Mouse (Mus musculus): ENCODE results near the gene Zic5. TPM values are rescaled to one million over a fixed set of nuclear protein-coding genes. Genes with fewer than 3 reads are reported as not detected.

The Zic5 gene
- total and polyA plus RNA-seq, 2 experiments from 2014 or later, result 31.0 to 51.3 TPM

DNA sequence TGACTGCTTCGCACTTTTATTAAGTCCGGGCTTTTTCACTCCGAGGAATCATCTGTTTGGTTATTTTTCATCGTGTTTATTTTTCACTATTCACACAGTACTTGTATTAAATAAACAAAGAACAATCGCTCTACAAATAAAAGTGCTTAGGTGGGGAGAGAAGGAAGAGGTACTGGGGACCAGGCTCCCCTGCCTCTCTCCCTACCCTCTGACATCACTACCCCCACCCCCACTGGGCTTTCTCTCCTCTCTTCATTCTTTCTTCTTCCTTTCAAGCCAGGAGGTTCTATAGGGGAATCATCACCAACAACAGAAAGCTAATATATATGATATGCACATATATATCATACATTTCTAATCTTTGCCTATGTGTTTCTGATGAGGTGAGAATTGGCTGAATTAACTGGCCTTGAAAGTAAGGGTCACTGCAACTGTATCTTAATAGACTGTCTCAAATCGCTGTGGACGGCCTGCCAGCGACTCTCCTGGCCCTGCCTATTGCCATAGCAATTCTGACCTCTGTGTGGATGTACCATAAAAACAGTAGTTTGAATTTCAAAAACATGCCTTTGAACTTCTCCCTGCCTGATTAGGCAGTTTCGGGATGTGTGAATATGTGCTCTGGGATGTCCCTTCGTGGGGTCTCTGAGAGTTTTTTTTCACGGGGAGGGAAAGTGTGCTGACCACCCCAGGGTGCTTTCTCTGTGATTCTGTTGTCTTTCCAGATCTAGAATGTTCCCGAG lies 11.3 kb downstream of the Zic5 start:
- Histone ChIP-seq H3K9me3 (ENCODE audit: low read length) (no peaks in the 10 kb centered on the region), H3K4me2 (ENCODE audit: low read depth, low read length) (peak overlapping the region; percentile 43), H3K4me1 (ENCODE audit: insufficient read depth, low read length) (peaks cover 25% of the 10 kb centered on the region; the same call in 1 of the 2 replicates), H3K27me3 (ENCODE audit: insufficient read depth, low read length) (peaks cover 15% of the 10 kb centered on the region; the same call in 1 of the 2 replicates), H3K4me3 (ENCODE audit: low read length) (peak overlapping the region; percentile 7; the same call in 1 of the 2 replicates), H3K27ac (peak overlapping the region; percentile 83), H3K9ac (replicated peaks; ENCODE audit: low read length) (peak overlapping the region; percentile 28; the same call in 1 of the 2 replicates), H3K36me3 (ENCODE audit: insufficient read depth, low read length) (no peaks in the 10 kb centered on the region)
- no peak for ATAC-seq
- WGBS, result 9% methylated on average over 12 of the region's 12 CpGs
- TF ChIP-seq CTCF (IDR thresholded peaks at IDR 0.05; ENCODE audit: low read depth), result no peak
- peak; percentile 55 for DNase-seq (ENCODE audit: low spot score)

DNA sequence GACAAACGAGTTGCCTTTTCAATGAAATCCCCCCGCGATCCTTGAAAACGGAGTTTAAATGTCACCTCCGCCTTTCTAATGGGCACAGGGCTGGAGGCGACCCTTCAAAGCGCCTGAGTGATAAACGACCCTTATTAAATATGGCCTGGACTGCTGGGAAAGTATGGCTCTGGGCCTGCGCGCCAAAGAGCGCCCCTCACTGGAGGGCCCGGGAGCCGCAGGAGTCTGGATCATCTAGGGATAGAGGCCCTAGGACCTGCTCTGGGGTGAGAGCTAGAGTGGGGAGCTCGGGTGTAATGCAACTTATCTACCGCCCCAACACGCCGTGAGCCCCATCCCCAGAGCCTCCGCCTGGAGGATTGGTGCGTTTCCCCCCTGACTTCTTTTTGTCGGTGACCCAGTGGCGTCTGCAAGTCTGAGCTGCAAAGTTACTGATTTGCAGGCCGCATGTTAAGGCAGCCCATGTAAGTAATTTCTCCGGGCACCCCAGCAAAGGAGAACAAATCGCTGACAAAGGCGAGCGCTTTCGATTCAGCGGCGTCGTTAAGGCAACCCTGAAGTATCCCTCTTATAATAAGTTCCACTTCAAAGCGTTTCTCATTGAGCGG lies 12.0 kb downstream of the Zic5 start:
- Histone ChIP-seq H3K27ac (peak overlapping the region; percentile 83), H3K27me3 (ENCODE audit: insufficient read depth, low read length) (peaks cover 15% of the 10 kb centered on the region; the same call in 1 of the 2 replicates), H3K4me3 (ENCODE audit: low read length) (peak overlapping the region; percentile 7; the same call in 1 of the 2 replicates), H3K9me3 (ENCODE audit: low read length) (no peaks in the 10 kb centered on the region), H3K4me2 (ENCODE audit: low read depth, low read length) (peak overlapping the region; percentile 43), H3K9ac (replicated peaks; ENCODE audit: low read length) (peak overlapping the region; percentile 28), H3K36me3 (ENCODE audit: insufficient read depth, low read length) (no peaks in the 10 kb centered on the region), H3K4me1 (ENCODE audit: insufficient read depth, low read length) (peaks cover 25% of the 10 kb centered on the region; the same call in 1 of the 2 replicates)
- DNase-seq (ENCODE audit: low spot score), result peak; percentile 81
- ATAC-seq, result peak; percentile 74
- WGBS, result 2% methylated on average over 32 of the region's 32 CpGs
- peak; percentile 60 for TF ChIP-seq CTCF (IDR thresholded peaks at IDR 0.05; ENCODE audit: low read depth)

DNA sequence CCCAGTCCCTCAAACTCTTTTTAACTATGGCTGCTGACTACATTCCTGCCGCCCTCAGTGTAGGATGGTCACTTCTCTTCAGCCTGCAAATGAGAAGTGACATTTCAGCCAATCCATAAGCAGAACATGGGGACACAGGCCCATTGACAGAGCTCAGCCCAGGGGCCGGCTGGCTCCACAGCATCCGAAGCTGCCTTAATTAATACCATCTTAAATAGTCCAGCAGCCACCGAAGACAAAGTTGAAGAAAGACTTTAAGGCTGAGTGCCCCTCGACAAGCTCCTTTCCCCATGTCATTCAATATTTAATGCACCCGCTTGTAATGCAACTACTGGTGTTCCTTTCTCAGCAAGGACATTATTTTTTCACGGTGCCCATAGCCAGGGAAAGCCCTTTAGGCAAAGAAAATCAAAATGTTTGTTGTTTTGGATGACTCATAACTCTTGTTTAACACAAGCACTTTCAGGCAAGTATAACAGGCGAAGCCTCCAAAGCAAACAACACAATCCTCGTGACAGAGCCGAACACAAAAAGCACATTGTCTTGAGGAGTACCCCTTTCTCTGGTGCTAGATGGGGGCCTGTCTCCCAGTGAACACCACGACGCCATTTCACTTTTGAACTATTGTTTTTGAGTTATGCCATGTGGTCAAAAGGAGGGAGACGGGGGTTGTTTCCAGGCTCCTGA lies 12.6 kb downstream of the Zic5 start:
- H3K9ac ChIP-seq (replicated peaks; ENCODE audit: low read length), result peak overlapping the region; percentile 28; the same call in 1 of the 2 replicates
- no peak overlapping the region for H3K4me3 ChIP-seq (ENCODE audit: low read length)
- ATAC-seq (peak; percentile 49), DNase-seq (ENCODE audit: low spot score) (peak; percentile 63)
- 12% methylated on average over 13 of the region's 13 CpGs for WGBS
- H3K27me3 ChIP-seq (ENCODE audit: insufficient read depth, low read length), result peaks cover 15% of the 10 kb centered on the region; the same call in 1 of the 2 replicates
- no peaks in the 10 kb centered on the region for H3K36me3 ChIP-seq (ENCODE audit: insufficient read depth, low read length)
- no peaks in the 10 kb centered on the region for H3K9me3 ChIP-seq (ENCODE audit: low read length)
- peaks cover 25% of the 10 kb centered on the region; the same call in 1 of the 2 replicates for H3K4me1 ChIP-seq (ENCODE audit: insufficient read depth, low read length)
- H3K27ac ChIP-seq, result peak overlapping the region; percentile 83
- no peak for TF ChIP-seq CTCF (IDR thresholded peaks at IDR 0.05; ENCODE audit: low read depth)
- H3K4me2 ChIP-seq (ENCODE audit: low read depth, low read length), result peak overlapping the region; percentile 43

DNA sequence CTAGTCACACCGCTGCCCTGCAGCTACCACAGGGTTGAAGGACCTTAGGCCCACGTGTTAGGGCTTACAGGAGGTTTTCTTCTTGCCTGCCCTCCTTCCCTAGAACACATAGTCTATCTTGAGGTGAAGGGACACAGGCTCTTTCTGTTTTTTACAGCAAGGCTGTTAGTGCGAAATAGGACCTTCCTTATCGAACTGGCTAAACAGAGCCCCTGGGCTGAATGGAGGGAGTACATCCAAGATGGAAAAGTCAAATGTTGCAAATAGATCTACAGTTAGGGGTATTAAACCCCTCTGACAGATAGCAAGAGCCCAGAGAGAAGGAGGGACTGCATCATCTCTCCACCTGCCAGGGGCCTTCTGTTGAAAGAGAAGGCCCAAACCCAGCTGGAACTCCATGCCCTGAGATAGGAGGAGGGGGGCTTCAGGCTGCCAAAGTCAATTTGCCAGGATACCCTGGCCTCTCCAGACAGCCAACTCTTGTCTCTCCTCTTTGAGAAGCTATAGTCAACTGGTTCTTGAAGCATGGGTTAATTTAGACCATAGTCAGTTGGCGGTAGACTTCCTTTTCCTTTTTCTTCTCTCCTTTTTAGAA lies 13.8 kb downstream of the Zic5 start:
- H3K27ac ChIP-seq, result peak overlapping the region; percentile 92
- H3K36me3 ChIP-seq (ENCODE audit: insufficient read depth, low read length), result no peaks in the 10 kb centered on the region
- peaks cover 15% of the 10 kb centered on the region; the same call in 1 of the 2 replicates for H3K27me3 ChIP-seq (ENCODE audit: insufficient read depth, low read length)
- no peaks in the 10 kb centered on the region for H3K9me3 ChIP-seq (ENCODE audit: low read length)
- ATAC-seq, result no peak
- WGBS, result 45% methylated on average over 5 of the region's 5 CpGs
- H3K4me3 ChIP-seq (ENCODE audit: low read length), result peak overlapping the region; percentile 50; the same call in 1 of the 2 replicates
- H3K4me2 ChIP-seq (ENCODE audit: low read depth, low read length), result peak overlapping the region; percentile 72
- peaks cover 25% of the 10 kb centered on the region; the same call in 1 of the 2 replicates for H3K4me1 ChIP-seq (ENCODE audit: insufficient read depth, low read length)
- DNase-seq (ENCODE audit: low spot score), result peak; percentile 52
- peak overlapping the region; percentile 67 for H3K9ac ChIP-seq (replicated peaks; ENCODE audit: low read length)
- no peak for TF ChIP-seq CTCF (IDR thresholded peaks at IDR 0.05; ENCODE audit: low read depth)

DNA sequence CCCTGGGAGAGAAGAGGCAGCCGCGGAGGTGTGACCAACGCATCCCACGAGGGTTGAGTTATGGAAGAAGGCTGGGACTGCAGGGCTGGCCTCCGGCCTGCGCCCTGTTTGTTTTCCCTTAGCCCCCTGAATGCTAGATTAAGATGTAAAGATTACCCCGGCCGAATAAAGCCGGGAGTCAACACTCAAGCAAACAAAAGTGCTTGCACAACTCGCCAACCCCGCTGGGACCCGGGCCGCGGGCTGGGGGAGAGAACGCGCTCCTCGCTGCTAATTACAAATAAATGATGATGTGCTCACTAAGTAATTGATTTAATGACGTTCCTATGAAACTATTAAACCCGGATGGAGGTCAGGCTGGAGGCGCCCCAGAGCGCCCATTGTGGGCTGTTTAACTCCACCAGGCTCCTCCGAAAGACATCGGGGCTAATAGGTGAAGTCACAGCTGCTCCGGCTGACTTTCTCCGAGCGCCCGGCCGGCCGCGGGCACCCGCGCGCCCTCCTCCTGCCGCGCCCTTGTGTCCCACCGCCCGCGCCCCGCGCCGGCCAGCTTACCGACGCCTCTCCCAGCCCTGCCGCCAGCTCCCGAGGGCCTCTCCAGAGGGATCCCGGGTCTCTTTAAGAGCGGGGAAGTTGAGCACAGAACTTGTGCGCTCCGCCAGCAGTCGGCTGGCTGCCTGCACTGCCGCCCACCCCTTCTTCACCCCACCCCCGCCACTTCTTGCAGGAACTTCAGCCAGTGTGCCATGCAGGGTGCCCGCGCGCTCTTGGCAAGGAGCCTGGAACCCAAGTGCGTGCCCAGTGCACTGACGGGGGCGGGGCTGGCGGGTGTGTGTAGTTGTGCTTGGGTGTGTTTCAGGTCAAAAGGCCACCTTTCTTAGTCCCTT lies 14.7 kb downstream of the Zic5 start, which contains the start of gene Gm5089:
TSS of gene Gm5089 (minus strand) at position 620 of the 887 bp plus-strand sequence.
- H3K4me2 ChIP-seq (ENCODE audit: low read depth, low read length), result peak within 1 kb of the TSS; percentile 72
- 1% methylated on average over 57 of the region's 59 CpGs for WGBS
- peak; percentile 73 for DNase-seq (ENCODE audit: low spot score)
- no peaks in the 10 kb centered on the region for H3K36me3 ChIP-seq (ENCODE audit: insufficient read depth, low read length)
- peak within 1 kb of the TSS; percentile 67 for H3K9ac ChIP-seq (replicated peaks; ENCODE audit: low read length)
- H3K4me3 ChIP-seq (ENCODE audit: low read length), result peak within 1 kb of the TSS; percentile 50
- no peaks in the 10 kb centered on the region for H3K9me3 ChIP-seq (ENCODE audit: low read length)
- peak; percentile 10; the same call in 1 of the 2 replicates for ATAC-seq
- peak within 1 kb of the TSS; percentile 92 for H3K27ac ChIP-seq
- peaks cover 15% of the 10 kb centered on the region; the same call in 1 of the 2 replicates for H3K27me3 ChIP-seq (ENCODE audit: insufficient read depth, low read length)
- H3K4me1 ChIP-seq (ENCODE audit: insufficient read depth, low read length), result peaks cover 25% of the 10 kb centered on the region; the same call in 1 of the 2 replicates
- TF ChIP-seq CTCF (IDR thresholded peaks at IDR 0.05; ENCODE audit: low read depth), result no peak

All from hindbrain, postnatal 0 days (tissue).